Mouse (Mus musculus) duodenum, adult 2 months (tissue): Measurements from ENCODE around the gene Wfdc12. TPM values are rescaled to one million over a fixed set of nuclear protein-coding genes. Genes with fewer than 3 reads are reported as not detected.

Source experiments
- polyA plus RNA-seq: library from polyadenylated mRNA; depleted of rRNA; stranded (reverse); fragments of >200 nt; gene quantifications from 2 replicates; pipeline ENCODE4 v1.2.3, GENCODE M21; 2012; ENCODE audit warnings: low replicate concordance; rRNA removed

Wfdc12 gene
- polyA plus RNA-seq = not detected in 2 replicates

GRCm38 (mm10) chr2:164190576-164190975 lies at the start of gene Wfdc12:
TSS of gene Wfdc12 (minus strand) at chr2:164190608.

GRCm38 (mm10) chr2:164238366-164238765 lies 48.0 kb upstream of the Wfdc12 start, which contains the start of gene Svs2:
TSS of gene Svs2 (minus strand) at chr2:164238466.

GRCm38 (mm10) chr2:164221522-164221921 lies 31.1 kb upstream of the Wfdc12 start, which contains the start of gene Wfdc15b:
TSS of gene Wfdc15b (minus strand) at chr2:164221660.

GRCm38 (mm10) chr2:164199626-164200327 lies 9.4 kb upstream of the Wfdc12 start, which contains the start of gene Wfdc15a:
TSS of gene Wfdc15a (minus strand) at chr2:164200130.

DNA sequence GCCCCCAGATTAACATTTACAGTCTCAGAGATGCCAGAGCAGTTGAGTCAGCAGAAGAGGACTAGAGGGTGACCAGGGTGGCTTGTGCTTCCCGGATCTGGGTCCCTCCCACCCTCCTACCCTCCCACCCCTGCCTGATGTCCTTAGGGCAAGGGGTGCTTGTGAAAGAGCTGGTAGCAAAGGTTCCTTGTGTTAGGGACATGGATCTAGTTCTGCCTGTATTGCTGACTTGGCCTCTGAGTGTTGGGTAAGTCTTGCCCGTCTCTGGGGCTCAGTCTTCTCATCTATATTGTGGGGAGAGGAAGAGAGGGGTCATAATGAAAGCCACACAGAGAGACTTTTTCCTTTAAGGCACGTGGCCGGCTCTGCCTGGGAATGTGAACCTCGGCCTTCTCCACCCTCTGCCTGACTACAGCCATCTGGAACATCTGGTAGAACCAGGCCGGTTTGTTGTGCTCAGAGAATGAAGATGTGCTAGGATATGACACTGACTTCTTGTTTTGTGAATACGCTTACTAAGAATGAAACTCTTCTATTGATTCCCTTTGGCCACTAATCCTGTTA lies 7.6 kb downstream of the Wfdc12 start, which contains the start of gene Wfdc5:
Gene Wfdc5, minus strand, starts transcription at position 51 of the 564 bp plus-strand sequence.

GRCm38 (mm10) chr2:164170902-164171301 lies 19.5 kb downstream of the Wfdc12 start, which contains the start of gene Kcns1:
TSS of gene Kcns1 (minus strand) at chr2:164171113.

Other genes starting within 250 kb of the Wfdc12 start
- 26.3 and 27.4 TPM in 2 replicates for gene Ywhab, start 195.6 kb downstream of the Wfdc12 start, polyA plus RNA-seq
- 0.11 and 0.55 TPM in 2 replicates for gene Pabpc1l, start 165.2 kb downstream of the Wfdc12 start, polyA plus RNA-seq
- 4.9 and 5.9 TPM in 2 replicates for gene Stk4, start 120.3 kb downstream of the Wfdc12 start, polyA plus RNA-seq
- gene Tomm34, start 119.4 kb downstream of the Wfdc12 start, polyA plus RNA-seq = 34.6 and 34.9 TPM in 2 replicates
- 0.11 TPM in 1 of 2 replicates, not detected in the other for gene Kcns1, start 19.5 kb downstream of the Wfdc12 start, polyA plus RNA-seq
- gene Wfdc5, start 7.9 kb downstream of the Wfdc12 start, polyA plus RNA-seq = not detected in 2 replicates
- not detected in 2 replicates for gene Wfdc15a, start 9.5 kb upstream of the Wfdc12 start, polyA plus RNA-seq
- 0.31 and 2.6 TPM in 2 replicates for gene Wfdc15b, start 31.1 kb upstream of the Wfdc12 start, polyA plus RNA-seq
- not detected in 2 replicates for gene Svs2, start 47.9 kb upstream of the Wfdc12 start, polyA plus RNA-seq
- not detected in 2 replicates for gene Svs3b, start 66.0 kb upstream of the Wfdc12 start, polyA plus RNA-seq
- not detected in 2 replicates for gene Svs4, start 87.9 kb upstream of the Wfdc12 start, polyA plus RNA-seq
- not detected in 2 replicates for gene Svs3a, start 98.7 kb upstream of the Wfdc12 start, polyA plus RNA-seq
- gene Svs6, start 126.1 kb upstream of the Wfdc12 start, polyA plus RNA-seq = not detected in 2 replicates
- gene Svs5, start 142.1 kb upstream of the Wfdc12 start, polyA plus RNA-seq = not detected in 2 replicates
- 9.0 and 13.9 TPM in 2 replicates for gene Slpi, start 198.5 kb upstream of the Wfdc12 start, polyA plus RNA-seq
- gene Rbpjl, start 212.5 kb upstream of the Wfdc12 start, polyA plus RNA-seq = 0.17 and 70.7 TPM in 2 replicates
- 0.81 and 1.6 TPM in 2 replicates for gene Matn4, start 214.6 kb upstream of the Wfdc12 start, polyA plus RNA-seq